Mouse (Mus musculus): ENCODE measurements around the gene Col18a1. TPM values are rescaled to one million over a fixed set of nuclear protein-coding genes. Genes with fewer than 3 reads are reported as not detected.

Col18a1 gene
- polyA plus RNA-seq, 1 experiment from 2014 or later: 449 TPM

GRCm38 (mm10) chr10:77062393-77063010 lies 103.8 kb downstream of the Col18a1 start:
- no peak for TF ChIP-seq CTCF (IDR thresholded peaks at IDR 0.05)
- DNase-seq (ENCODE audit: low read depth, low spot score) (no peak), ATAC-seq (no peak)
- ChIA-PET POLR2A (interaction anchor here (1.5 kb wide), 1 partner anchor 10 kb away, joined by 3 read pairs; no protein-coding TSS in a partner anchor), CTCF (interaction anchor here (0.8 kb wide), 1 partner anchor 8 kb away, joined by 4 read pairs; no protein-coding TSS in a partner anchor)
- no peaks in the 10 kb centered on the region for H3K27me3 ChIP-seq
- in situ Hi-C loops (cut with MboI; ENCODE audit: low pct_unique_long_range_greater_than_20kb): loop anchor here (5.0 kb wide), 1 partner anchor 225 kb away; no protein-coding TSS in a partner anchor

GRCm38 (mm10) chr10:77061426-77061825 lies 104.9 kb downstream of the Col18a1 start:
- no peak for DNase-seq (ENCODE audit: low read depth, low spot score)
- ChIA-PET POLR2A (no interaction called here), CTCF (interaction anchor here (1.1 kb wide), 1 partner anchor 8 kb away, joined by 6 read pairs; no protein-coding TSS in a partner anchor)
- in situ Hi-C loops (cut with MboI; ENCODE audit: low pct_unique_long_range_greater_than_20kb): loop anchor here (5.0 kb wide), 1 partner anchor 224 kb away; no protein-coding TSS in a partner anchor
- no peak for ATAC-seq
- no peaks in the 10 kb centered on the region for H3K27me3 ChIP-seq
- TF ChIP-seq CTCF (IDR thresholded peaks at IDR 0.05): no peak

- in situ Hi-C loops (cut with MboI; ENCODE audit: low pct_unique_long_range_greater_than_20kb): no loop called here
- ATAC-seq (no peak), DNase-seq (ENCODE audit: low read depth, low spot score) (no peak)
- no peak for TF ChIP-seq CTCF (IDR thresholded peaks at IDR 0.05)
- no peaks in the 10 kb centered on the region for H3K27me3 ChIP-seq
- CTCF ChIA-PET: interaction anchor here (1.7 to 2.3 kb wide), 3 partner anchors 9 to 14 kb away, joined by 3 to 9 read pairs (median 4); no protein-coding TSS in a partner anchor
- POLR2A ChIA-PET: no interaction called here
These were observed 109.6 kb downstream of the Col18a1 start for GRCm38 (mm10) chr10:77056768-77057167.

- DNase-seq (ENCODE audit: low read depth, low spot score): no peak
- CTCF ChIA-PET: no interaction called here
These were observed 117.7 kb downstream of the Col18a1 start for GRCm38 (mm10) chr10:77048606-77049005.

GRCm38 (mm10) chr10:77048196-77048595 lies 118.2 kb downstream of the Col18a1 start:
- ATAC-seq: no peak
- CTCF ChIA-PET: no interaction called here

More at GRCm38 (mm10) chr10:77048606-77049005, 117.7 kb downstream of the Col18a1 start:
- no peaks in the 10 kb centered on the region for H3K27me3 ChIP-seq
- in situ Hi-C loops (cut with MboI; ENCODE audit: low pct_unique_long_range_greater_than_20kb): no loop called here
- no peak for ATAC-seq
- POLR2A ChIA-PET: no interaction called here
- no peak for TF ChIP-seq CTCF (IDR thresholded peaks at IDR 0.05)

GRCm38 (mm10) chr10:77038579-77039174 lies 127.7 kb downstream of the Col18a1 start:
- DNase-seq (ENCODE audit: low read depth, low spot score): no peak
- ChIA-PET POLR2A (no interaction called here), CTCF (interaction anchor here (1.4 kb wide), 1 partner anchor 11 kb away, joined by 3 read pairs; no protein-coding TSS in a partner anchor)
- H3K27me3 ChIP-seq: no peaks in the 10 kb centered on the region
- no peak for ATAC-seq
- no peak for TF ChIP-seq CTCF (IDR thresholded peaks at IDR 0.05)
- in situ Hi-C loops (cut with MboI; ENCODE audit: low pct_unique_long_range_greater_than_20kb): no loop called here

More at GRCm38 (mm10) chr10:77048196-77048595, 118.2 kb downstream of the Col18a1 start:
- H3K27me3 ChIP-seq: no peaks in the 10 kb centered on the region
- in situ Hi-C loops (cut with MboI; ENCODE audit: low pct_unique_long_range_greater_than_20kb): no loop called here
- POLR2A ChIA-PET: no interaction called here
- no peak for TF ChIP-seq CTCF (IDR thresholded peaks at IDR 0.05)
- DNase-seq (ENCODE audit: low read depth, low spot score): no peak

- ATAC-seq (no peak), DNase-seq (ENCODE audit: low read depth, low spot score) (no peak)
- in situ Hi-C loops (cut with MboI; ENCODE audit: low pct_unique_long_range_greater_than_20kb): no loop called here
- ChIA-PET POLR2A (no interaction called here), CTCF (interaction anchor here (1.4 to 1.7 kb wide), 2 partner anchors 15 to 95 kb away, joined by 3 to 4 read pairs; no protein-coding TSS in a partner anchor)
- no peak for TF ChIP-seq CTCF (IDR thresholded peaks at IDR 0.05)
- no peaks in the 10 kb centered on the region for H3K27me3 ChIP-seq
These were observed 130.9 kb downstream of the Col18a1 start for GRCm38 (mm10) chr10:77035487-77035886.

GRCm38 (mm10) chr10:77033323-77034025 lies 132.9 kb downstream of the Col18a1 start:
- ChIA-PET POLR2A (interaction anchor here (1.1 kb wide), 1 partner anchor 9 kb away, joined by 3 read pairs; no protein-coding TSS in a partner anchor), CTCF (interaction anchor here (0.8 to 1.7 kb wide), 4 partner anchors 9 to 217 kb away, joined by 3 read pairs; no protein-coding TSS in a partner anchor)
- in situ Hi-C loops (cut with MboI; ENCODE audit: low pct_unique_long_range_greater_than_20kb): no loop called here
- ATAC-seq (peak; percentile 15), DNase-seq (ENCODE audit: low read depth, low spot score) (no peak)
- TF ChIP-seq CTCF (IDR thresholded peaks at IDR 0.05): no peak
- no peaks in the 10 kb centered on the region for H3K27me3 ChIP-seq

GRCm38 (mm10) chr10:77032591-77033322 lies 133.6 kb downstream of the Col18a1 start:
- CTCF ChIA-PET: interaction anchor here (0.8 to 1.0 kb wide), 3 partner anchors 8 to 216 kb away, joined by 3 read pairs; no protein-coding TSS in a partner anchor
- POLR2A ChIA-PET: no interaction called here
- in situ Hi-C loops (cut with MboI; ENCODE audit: low pct_unique_long_range_greater_than_20kb): no loop called here
- DNase-seq (ENCODE audit: low read depth, low spot score) (peak; percentile 58), ATAC-seq (peak; percentile 77)
- TF ChIP-seq CTCF (IDR thresholded peaks at IDR 0.05): no peak
- no peaks in the 10 kb centered on the region for H3K27me3 ChIP-seq
